Mouse (Mus musculus) intestine, embryonic 16.5 days (tissue): ENCODE measurements at regions not wholly inside any gene's neighbourhood (a gene's known extent, or its start where the extent isn't known, plus 50 kb on each side); places are given as distances from the start of the nearest gene placed in this dataset.

Experiments
- ATAC-seq: fragments of 200-750 bp; cut with Nextera tagmentation; 2 replicates; pipeline ENCODE4 v1.8.0; 2017; ENCODE audit warnings: moderate TSS enrichment, moderate library complexity
- H3K27ac ChIP-seq: fragments of 300-500 bp; sonication (generic); 2 replicates; pipeline ENCODE4 v1.5.1; 2014; ENCODE audit warnings: mild to moderate bottlenecking, low read length
- H3K27me3 ChIP-seq: fragments of 300-500 bp; sonication (generic); replicated peaks from 2 replicates; pipeline ENCODE4 v1.6.1; 2014; ENCODE audit warnings: low read length, control low read depth, mixed read lengths; ENCODE audit not compliant: control insufficient read depth, insufficient read depth
- H3K36me3 ChIP-seq: fragments of 300-500 bp; sonication (generic); 2 replicates; pipeline ENCODE4 v1.6.1; 2014; ENCODE audit warnings: low read length, control low read depth; ENCODE audit not compliant: control insufficient read depth, insufficient read depth
- H3K4me1 ChIP-seq: fragments of 300-500 bp; sonication (generic); 2 replicates; pipeline ENCODE4 v1.6.1; 2014; ENCODE audit warnings: low read length, control low read depth, mixed read lengths; ENCODE audit not compliant: control insufficient read depth, insufficient read depth
- H3K4me2 ChIP-seq: fragments of 300-500 bp; sonication (generic); 2 replicates; pipeline ENCODE4 v1.6.1; 2014; ENCODE audit warnings: low read depth, low read length, control low read depth
- H3K4me3 ChIP-seq: fragments of 300-500 bp; sonication (generic); 2 replicates; pipeline ENCODE4 v1.5.1; 2014; ENCODE audit warnings: mild to moderate bottlenecking, low read length
- H3K9ac ChIP-seq: fragments of 300-500 bp; sonication (generic); 2 replicates; pipeline ENCODE4 v1.6.1; 2014; ENCODE audit warnings: low read depth, low read length
- H3K9me3 ChIP-seq: fragments of 300-500 bp; sonication (generic); 2 replicates; pipeline ENCODE4 v1.6.1; 2016; ENCODE audit warnings: low read length, control low read depth; ENCODE audit not compliant: control insufficient read depth
- WGBS: fragments of 180-500 bp; shearing (Covaris S2); extraction: QIAGEN DNeasy Blood & Tissue Kit; methylation state at CpG from one replicate; pipeline ENCODE4 v1.1.7; 2014; 5-methylcytosine and 5-hydroxymethylcytosine counted together

DNA sequence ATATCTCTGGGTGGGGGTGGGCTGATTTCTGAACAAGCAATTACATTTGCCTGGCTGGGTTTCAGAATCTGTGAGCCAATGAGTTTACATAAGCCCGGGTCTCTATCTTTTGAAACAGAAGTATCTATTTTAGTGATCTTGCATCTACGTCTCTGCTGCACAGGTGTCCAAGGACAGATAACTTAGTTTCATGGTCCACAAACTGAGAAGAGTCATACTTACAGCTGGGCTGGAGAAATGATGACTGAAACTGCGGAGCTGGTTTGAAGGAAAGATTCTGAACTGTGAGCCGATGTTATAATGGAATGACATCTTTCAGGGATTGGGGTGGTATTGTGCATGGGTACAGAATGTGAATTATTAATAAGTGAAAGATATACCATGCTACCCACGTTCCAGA is 60.8 kb upstream of the Tspan2 start:
- WGBS, result 70% methylated on average over 5 of the region's 5 CpGs
- peaks cover 4% of the 10 kb centered on the region; the same call in 1 of the 2 replicates for H3K4me1 ChIP-seq
- no peaks in the 10 kb centered on the region for H3K36me3 ChIP-seq
- no peaks in the 10 kb centered on the region for H3K9me3 ChIP-seq
- H3K4me3 ChIP-seq, result no peak overlapping the region
- H3K27ac ChIP-seq, result no peak overlapping the region
- no peak for ATAC-seq
- no peaks in the 10 kb centered on the region for H3K27me3 ChIP-seq
- no peak overlapping the region for H3K9ac ChIP-seq
- H3K4me2 ChIP-seq, result no peak overlapping the region

DNA sequence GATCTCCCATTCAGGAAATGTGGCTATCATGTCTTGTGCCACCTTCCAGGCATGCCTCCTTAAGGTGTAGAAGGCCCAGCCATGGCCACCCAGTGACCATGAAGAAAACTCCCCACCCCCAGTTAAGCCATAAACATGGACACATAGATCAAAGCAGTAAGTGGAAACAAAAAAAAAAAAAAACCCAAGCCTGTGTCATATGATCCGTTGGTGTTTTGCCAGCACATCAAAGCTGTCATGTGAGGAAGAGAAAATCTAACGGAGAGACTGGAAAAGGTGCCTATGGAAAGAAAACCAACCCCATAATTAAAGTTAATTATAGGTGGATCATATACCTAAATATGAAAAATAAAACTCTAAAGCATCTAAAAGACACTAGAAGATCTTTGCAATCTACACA is 60.3 kb upstream of the Tspan2 start:
- H3K9me3 ChIP-seq, result no peaks in the 10 kb centered on the region
- no peak overlapping the region for H3K4me3 ChIP-seq
- WGBS, result 53% methylated on average over 2 of the region's 2 CpGs

DNA sequence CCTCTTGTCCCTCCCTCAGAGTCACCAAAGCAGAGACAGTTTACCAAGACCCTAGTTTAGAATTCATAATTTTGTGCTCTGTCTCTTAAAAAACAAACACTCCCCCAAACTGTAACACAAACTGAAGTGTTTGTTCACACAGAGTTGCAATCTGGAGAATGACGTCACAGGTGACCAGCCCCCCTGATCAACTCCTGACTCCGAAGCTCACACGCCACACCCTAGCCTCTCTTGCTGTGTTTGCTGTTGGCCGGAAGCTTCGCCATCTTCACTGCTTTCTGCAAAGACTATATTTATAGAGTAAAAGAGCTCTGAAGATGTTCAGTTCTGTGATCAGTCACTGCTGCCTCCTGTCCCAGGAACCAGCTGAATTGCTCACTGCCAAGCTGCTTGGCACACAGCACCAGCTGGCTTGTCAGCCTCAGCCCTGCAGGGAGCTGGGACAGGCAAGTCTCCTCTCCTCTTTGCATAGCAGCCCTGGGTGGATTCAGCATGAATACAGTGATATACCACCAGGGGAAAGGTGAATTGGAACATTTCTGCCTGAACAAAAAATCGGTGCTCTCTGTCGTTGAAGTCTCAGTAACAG is 57.3 kb upstream of the Tspan2 start:
- H3K36me3 ChIP-seq, result no peaks in the 10 kb centered on the region
- H3K4me3 ChIP-seq, result no peak overlapping the region
- H3K27me3 ChIP-seq, result no peaks in the 10 kb centered on the region
- no peak overlapping the region for H3K27ac ChIP-seq
- WGBS, result 59% methylated on average over 7 of the region's 7 CpGs
- H3K9ac ChIP-seq, result no peak overlapping the region
- ATAC-seq, result no peak
- H3K9me3 ChIP-seq, result no peaks in the 10 kb centered on the region
- H3K4me1 ChIP-seq, result peaks cover 6% of the 10 kb centered on the region; the same call in 1 of the 2 replicates
- H3K4me2 ChIP-seq, result no peak overlapping the region

More for the DNA sequence above, 60.3 kb upstream of the Tspan2 start:
- Histone ChIP-seq H3K4me2 (no peak overlapping the region), H3K27me3 (no peaks in the 10 kb centered on the region), H3K27ac (no peak overlapping the region), H3K36me3 (no peaks in the 10 kb centered on the region), H3K4me1 (peaks cover 6% of the 10 kb centered on the region; the same call in 1 of the 2 replicates), H3K9ac (no peak overlapping the region)
- no peak for ATAC-seq

DNA sequence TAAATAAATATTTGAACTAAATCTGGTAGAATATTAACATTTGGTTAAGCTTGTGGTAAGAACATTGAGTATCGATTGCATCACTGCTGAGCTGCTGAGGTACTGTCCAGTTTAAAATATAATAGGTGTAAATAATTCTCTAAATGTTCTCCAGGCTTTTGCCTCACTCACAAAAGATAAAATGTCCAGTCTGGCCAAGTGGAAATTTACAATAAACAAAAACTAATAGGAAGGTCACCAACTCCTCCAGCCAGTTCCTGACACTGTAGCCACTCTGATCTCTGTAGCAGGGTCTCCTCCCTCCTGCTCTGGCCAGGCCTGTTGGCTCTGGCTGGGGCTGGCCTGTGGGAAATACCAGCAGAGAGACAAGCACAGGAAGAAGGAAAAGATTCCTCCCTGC is 55.8 kb upstream of the Tspan2 start:
- 40% methylated on average over 1 of the region's 1 CpGs for WGBS
- no peak overlapping the region for H3K9ac ChIP-seq
- no peaks in the 10 kb centered on the region for H3K36me3 ChIP-seq
- H3K4me2 ChIP-seq, result no peak overlapping the region
- no peaks in the 10 kb centered on the region for H3K27me3 ChIP-seq
- ATAC-seq, result no peak
- H3K4me1 ChIP-seq, result peaks cover 6% of the 10 kb centered on the region; the same call in 1 of the 2 replicates
- no peak overlapping the region for H3K27ac ChIP-seq
- no peak overlapping the region for H3K4me3 ChIP-seq
- H3K9me3 ChIP-seq, result no peaks in the 10 kb centered on the region

DNA sequence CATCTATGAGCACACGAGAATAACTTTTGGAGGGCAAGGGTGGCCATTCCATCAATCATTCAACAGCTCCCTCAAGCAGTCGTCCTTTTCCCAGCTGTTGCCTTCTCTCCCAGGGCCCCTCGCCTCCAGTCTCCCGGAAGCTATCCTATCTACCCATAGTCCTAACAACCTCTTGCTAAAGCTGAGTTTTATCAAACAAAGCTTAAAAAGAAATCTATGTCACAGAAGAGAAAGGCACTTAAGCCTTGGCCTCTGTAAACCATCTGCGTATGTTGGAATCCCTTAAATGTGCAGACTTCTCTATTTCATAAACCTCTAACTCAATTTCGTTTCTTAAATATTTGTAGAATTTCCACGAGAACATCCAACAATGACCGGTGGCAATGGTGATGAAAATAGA is 51.9 kb upstream of the Tspan2 start:
- Histone ChIP-seq H3K9ac (no peak overlapping the region), H3K27ac (0 out of 2 replicates have a peak overlapping the region, but pooled peaks have one; percentile 3), H3K4me1 (peaks cover 3% of the 10 kb centered on the region; the same call in 1 of the 2 replicates), H3K4me2 (no peak overlapping the region), H3K9me3 (no peaks in the 10 kb centered on the region), H3K4me3 (no peak overlapping the region), H3K36me3 (no peaks in the 10 kb centered on the region), H3K27me3 (no peaks in the 10 kb centered on the region)
- ATAC-seq, result no peak
- 59% methylated on average over 8 of the region's 8 CpGs for WGBS

DNA sequence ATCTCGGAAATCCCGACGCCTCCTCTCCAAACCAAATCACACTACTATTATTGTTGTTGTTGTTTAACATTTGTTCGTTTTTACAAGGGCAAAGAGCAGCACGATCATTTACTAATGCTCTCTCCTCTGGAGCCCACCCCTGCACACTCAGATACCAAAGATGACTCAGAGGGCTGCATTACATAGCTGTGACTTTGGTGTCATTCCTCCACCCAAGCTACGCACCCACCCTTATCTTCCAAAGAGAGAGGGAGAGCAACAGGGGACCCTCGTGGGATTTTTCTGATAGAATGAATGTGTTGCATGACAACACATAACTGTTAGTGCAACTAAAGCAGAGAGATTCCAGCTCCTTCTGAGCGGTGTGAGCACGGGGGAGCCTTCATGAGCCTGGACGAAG is 50.8 kb upstream of the Tspan2 start:
- Histone ChIP-seq H3K9ac (no peak overlapping the region), H3K27ac (no peak overlapping the region), H3K4me2 (no peak overlapping the region), H3K36me3 (no peaks in the 10 kb centered on the region), H3K4me3 (no peak overlapping the region), H3K4me1 (0 out of 2 replicates have a peak, but pooled peaks cover 2% of the 10 kb centered on the region), H3K27me3 (no peaks in the 10 kb centered on the region), H3K9me3 (no peaks in the 10 kb centered on the region)
- 86% methylated on average over 10 of the region's 10 CpGs for WGBS
- ATAC-seq, result no peak
